Mouse (Mus musculus) liver, postnatal 0 days (tissue): ENCODE measurements at regions not wholly inside any gene's neighbourhood (a gene's known extent, or its start where the extent isn't known, plus 50 kb on each side); places are given as distances from the start of the nearest gene placed in this dataset.

Experiments
- ATAC-seq: fragments of 200-750 bp; cut with Nextera tagmentation; 2 replicates; pipeline ENCODE4 v1.8.0; 2017; ENCODE audit warnings: mild to moderate bottlenecking, moderate library complexity
- DNase-seq: peaks from one replicate; pipeline ENCODE4 v3.0.0-alpha.2; 2016
- H3K27ac ChIP-seq: fragments of 300-500 bp; sonication (generic); 2 replicates; pipeline ENCODE4 v1.5.1; 2014; ENCODE audit warnings: antibody characterized with exemption, moderate library complexity, mild to moderate bottlenecking, low read depth
- H3K27me3 ChIP-seq: fragments of 300-500 bp; sonication (generic); 2 replicates; pipeline ENCODE4 v1.6.1; 2014; ENCODE audit warnings: low read length, control low read depth, mixed read lengths; ENCODE audit not compliant: insufficient read depth
- H3K36me3 ChIP-seq: fragments of 300-500 bp; sonication (generic); replicated peaks from 2 replicates; pipeline ENCODE4 v1.6.1; 2014; ENCODE audit warnings: mild to moderate bottlenecking, control low read depth, low read length, moderate library complexity, mixed read lengths; ENCODE audit not compliant: insufficient read depth
- H3K4me1 ChIP-seq: fragments of 300-500 bp; sonication (generic); 2 replicates; pipeline ENCODE4 v1.6.1; 2014; ENCODE audit warnings: antibody characterized with exemption, mild to moderate bottlenecking, control low read depth; ENCODE audit not compliant: insufficient read depth
- H3K4me2 ChIP-seq: fragments of 300-500 bp; sonication (generic); 2 replicates; pipeline ENCODE4 v1.6.1; 2014; ENCODE audit warnings: low read depth, mild to moderate bottlenecking, low read length, moderate library complexity, mixed read lengths
- H3K4me3 ChIP-seq: fragments of 300-500 bp; sonication (generic); 2 replicates; pipeline ENCODE4 v1.5.1; 2014; ENCODE audit warnings: low read depth, low read length
- H3K9ac ChIP-seq: fragments of 300-500 bp; sonication (generic); replicated peaks from 2 replicates; pipeline ENCODE4 v1.6.1; 2014; ENCODE audit warnings: mild to moderate bottlenecking, moderate library complexity
- H3K9me3 ChIP-seq: fragments of 300-500 bp; sonication (generic); 2 replicates; pipeline ENCODE4 v1.6.1; 2016; ENCODE audit warnings: mild to moderate bottlenecking, control low read depth, low read length, mixed read lengths
- CTCF ChIP-seq: sonication (generic); IDR thresholded peaks from 2 replicates; pipeline ENCODE4 v1.5.1; 2016; ENCODE audit warnings: antibody characterized with exemption, low read depth
- EP300 ChIP-seq: IDR thresholded peaks from 2 replicates; pipeline ENCODE4 v1.6.1; 2016; ENCODE audit warnings: antibody characterized with exemption, low read depth, mild to moderate bottlenecking
- WGBS: fragments of 180-500 bp; shearing (Covaris S2); extraction: QIAGEN DNeasy Blood & Tissue Kit; methylation state at CpG from one replicate; pipeline ENCODE4 v1.1.7; 2014; ENCODE audit not compliant: insufficient replicate concordance; 5-methylcytosine and 5-hydroxymethylcytosine counted together

- Histone ChIP-seq H3K9me3 (no peaks in the 10 kb centered on the region), H3K9ac (no peak overlapping the region), H3K4me2 (no peak overlapping the region), H3K4me3 (no peak overlapping the region), H3K27ac (peak overlapping the region; percentile 88), H3K27me3 (peaks cover 30% of the 10 kb centered on the region), H3K4me1 (peaks cover 22% of the 10 kb centered on the region), H3K36me3 (no peaks in the 10 kb centered on the region)
- DNase-seq = no peak
- 71% methylated on average over 4 of the region's 4 CpGs for WGBS
- TF ChIP-seq EP300 (no peak), CTCF (no peak)
- no peak for ATAC-seq
Observed at GRCm38 (mm10) chr2:30708762-30709385, 94.6 kb downstream of the 1700001O22Rik start.

GRCm38 (mm10) chr2:30708001-30708683 is 95.3 kb downstream of the 1700001O22Rik start:
- DNase-seq = peak; percentile 54
- Histone ChIP-seq H3K36me3 (no peaks in the 10 kb centered on the region), H3K27ac (peak overlapping the region; percentile 88), H3K4me2 (peak overlapping the region; percentile 77), H3K4me3 (peak overlapping the region; percentile 43), H3K9me3 (no peaks in the 10 kb centered on the region), H3K27me3 (peaks cover 30% of the 10 kb centered on the region), H3K4me1 (peaks cover 22% of the 10 kb centered on the region), H3K9ac (peak overlapping the region; percentile 49)
- 2% methylated on average over 38 of the region's 48 CpGs for WGBS
- ATAC-seq = no peak; the same call in 1 of the 2 replicates
- TF ChIP-seq EP300 (no peak), CTCF (no peak)

- peaks cover 19% of the 10 kb centered on the region for H3K4me1 ChIP-seq
- TF ChIP-seq EP300 = no peak
- TF ChIP-seq CTCF = peak; percentile 34
- H3K27me3 ChIP-seq = peaks cover 30% of the 10 kb centered on the region
- peak overlapping the region; percentile 77 for H3K4me2 ChIP-seq
- peak overlapping the region; percentile 43 for H3K4me3 ChIP-seq
- peak overlapping the region; percentile 88 for H3K27ac ChIP-seq
- WGBS = 8% methylated on average over 42 of the region's 44 CpGs
- DNase-seq (no peak), ATAC-seq (peak; percentile 22; the same call in 1 of the 2 replicates)
- peak overlapping the region; percentile 49 for H3K9ac ChIP-seq
- H3K9me3 ChIP-seq = no peaks in the 10 kb centered on the region
- H3K36me3 ChIP-seq = no peaks in the 10 kb centered on the region
Observed at GRCm38 (mm10) chr2:30707099-30708000, 96.1 kb downstream of the 1700001O22Rik start.

- no peak for DNase-seq
- 70% methylated on average over 5 of the region's 5 CpGs for WGBS
- Histone ChIP-seq H3K4me1 (peaks cover 13% of the 10 kb centered on the region), H3K9me3 (no peaks in the 10 kb centered on the region), H3K27me3 (peaks cover 21% of the 10 kb centered on the region), H3K4me3 (no peak overlapping the region), H3K9ac (no peak overlapping the region), H3K4me2 (no peak overlapping the region), H3K27ac (no peak overlapping the region), H3K36me3 (no peaks in the 10 kb centered on the region)
- no peak for ATAC-seq
- TF ChIP-seq EP300 (no peak), CTCF (no peak)
Observed at GRCm38 (mm10) chr2:30706036-30706435, 97.4 kb downstream of the 1700001O22Rik start.

GRCm38 (mm10) chr2:30703308-30703707 is 100.2 kb downstream of the 1700001O22Rik start:
- Histone ChIP-seq H3K4me2 (no peak overlapping the region), H3K27me3 (peaks cover 12% of the 10 kb centered on the region), H3K9ac (no peak overlapping the region), H3K4me1 (peaks cover 22% of the 10 kb centered on the region), H3K9me3 (no peaks in the 10 kb centered on the region), H3K36me3 (no peaks in the 10 kb centered on the region), H3K27ac (no peak overlapping the region), H3K4me3 (no peak overlapping the region)
- 77% methylated on average over 1 of the region's 1 CpGs for WGBS
- TF ChIP-seq CTCF = no peak
- no peak for TF ChIP-seq EP300
- DNase-seq (no peak), ATAC-seq (no peak)

- Histone ChIP-seq H3K9ac (no peak overlapping the region), H3K4me1 (peaks cover 18% of the 10 kb centered on the region)
- 46% methylated on average over 7 of the region's 7 CpGs for WGBS
Observed at GRCm38 (mm10) chr2:30702711-30703110, 100.8 kb downstream of the 1700001O22Rik start.

More at GRCm38 (mm10) chr2:30702711-30703110, 100.8 kb downstream of the 1700001O22Rik start:
- TF ChIP-seq CTCF (no peak), EP300 (no peak)
- no peak overlapping the region for H3K4me3 ChIP-seq
- H3K36me3 ChIP-seq = no peaks in the 10 kb centered on the region
- ATAC-seq (no peak), DNase-seq (no peak)
- no peaks in the 10 kb centered on the region for H3K9me3 ChIP-seq
- H3K27ac ChIP-seq = no peak overlapping the region
- H3K4me2 ChIP-seq = no peak overlapping the region
- H3K27me3 ChIP-seq = peaks cover 8% of the 10 kb centered on the region
